Mouse (Mus musculus): ENCODE measurements at regions not wholly inside any gene's neighbourhood (a gene's known extent, or its start where the extent isn't known, plus 50 kb on each side); places are given as distances from the start of the nearest gene placed in this dataset.

- TF ChIP-seq CTCF (IDR thresholded peaks at IDR 0.05) (no peak), EP300 (IDR thresholded peaks at IDR 0.05) (no peak)
These were observed 137.8 kb upstream of the Tbca start for GRCm38 (mm10) chr13:94650951-94651350.
